Mouse (Mus musculus): ENCODE results near the gene Nup188. TPM values are rescaled to one million over a fixed set of nuclear protein-coding genes. Genes with fewer than 3 reads are reported as not detected.

Gene Nup188
- total RNA-seq, 1 experiment from 2014 or later: 16.5 TPM

- peak; percentile 82 for ATAC-seq (replicated peaks; ENCODE audit: insufficient number of reproducible peaks, low FRiP score, low TSS enrichment, poor library complexity, severe bottlenecking)
Observed at GRCm38 (mm10) chr2:30270134-30270533, 16.1 kb upstream of the Nup188 start.

GRCm38 (mm10) chr2:30280743-30281142 is 5.5 kb upstream of the Nup188 start, which contains the start of gene Gm28038:
Gene Gm28038, plus strand, starts transcription at chr2:30281043.
- ATAC-seq (replicated peaks; ENCODE audit: insufficient number of reproducible peaks, low FRiP score, low TSS enrichment, poor library complexity, severe bottlenecking): no peak

GRCm38 (mm10) chr2:30281651-30282050 is 4.5 kb upstream of the Nup188 start:
- no peak for ATAC-seq (replicated peaks; ENCODE audit: insufficient number of reproducible peaks, low FRiP score, low TSS enrichment, poor library complexity, severe bottlenecking)

- no peak for ATAC-seq (replicated peaks; ENCODE audit: insufficient number of reproducible peaks, low FRiP score, low TSS enrichment, poor library complexity, severe bottlenecking)
Observed at GRCm38 (mm10) chr2:30283193-30283592, 3.0 kb upstream of the Nup188 start.

- ATAC-seq (replicated peaks; ENCODE audit: insufficient number of reproducible peaks, low FRiP score, low TSS enrichment, poor library complexity, severe bottlenecking): no peak
Observed at GRCm38 (mm10) chr2:30285004-30285403, 1.2 kb upstream of the Nup188 start.

- ATAC-seq (replicated peaks; ENCODE audit: insufficient number of reproducible peaks, low FRiP score, low TSS enrichment, poor library complexity, severe bottlenecking): 0 out of 2 replicates have a peak, but pooled peaks have one; percentile 29
Observed at GRCm38 (mm10) chr2:30285416-30286181, 598 bp upstream of the Nup188 start.

GRCm38 (mm10) chr2:30287027-30287373 is 803 bp downstream of the Nup188 start:
- ATAC-seq (replicated peaks; ENCODE audit: insufficient number of reproducible peaks, low FRiP score, low TSS enrichment, poor library complexity, severe bottlenecking): no peak

GRCm38 (mm10) chr2:30299525-30299924 is 13.3 kb downstream of the Nup188 start:
- no peak for ATAC-seq (replicated peaks; ENCODE audit: insufficient number of reproducible peaks, low FRiP score, low TSS enrichment, poor library complexity, severe bottlenecking)

- no peak for ATAC-seq (replicated peaks; ENCODE audit: insufficient number of reproducible peaks, low FRiP score, low TSS enrichment, poor library complexity, severe bottlenecking)
Observed at GRCm38 (mm10) chr2:30299966-30300365, 13.8 kb downstream of the Nup188 start.

- ATAC-seq (replicated peaks; ENCODE audit: insufficient number of reproducible peaks, low FRiP score, low TSS enrichment, poor library complexity, severe bottlenecking): no peak
Observed at GRCm38 (mm10) chr2:30306087-30306486, 19.9 kb downstream of the Nup188 start.

- ATAC-seq (replicated peaks; ENCODE audit: insufficient number of reproducible peaks, low FRiP score, low TSS enrichment, poor library complexity, severe bottlenecking): no peak
Observed at GRCm38 (mm10) chr2:30309351-30309750, 23.2 kb downstream of the Nup188 start.

GRCm38 (mm10) chr2:30311481-30311880 is 25.3 kb downstream of the Nup188 start:
- ATAC-seq (replicated peaks; ENCODE audit: insufficient number of reproducible peaks, low FRiP score, low TSS enrichment, poor library complexity, severe bottlenecking): no peak

- ATAC-seq (replicated peaks; ENCODE audit: insufficient number of reproducible peaks, low FRiP score, low TSS enrichment, poor library complexity, severe bottlenecking): no peak
Observed at GRCm38 (mm10) chr2:30316136-30316535, 29.9 kb downstream of the Nup188 start.

- ATAC-seq (replicated peaks; ENCODE audit: insufficient number of reproducible peaks, low FRiP score, low TSS enrichment, poor library complexity, severe bottlenecking): no peak
Observed at GRCm38 (mm10) chr2:30316955-30317354, 30.8 kb downstream of the Nup188 start.

GRCm38 (mm10) chr2:30319260-30319659 is 33.1 kb downstream of the Nup188 start:
- ATAC-seq (replicated peaks; ENCODE audit: insufficient number of reproducible peaks, low FRiP score, low TSS enrichment, poor library complexity, severe bottlenecking): no peak

- ATAC-seq (replicated peaks; ENCODE audit: insufficient number of reproducible peaks, low FRiP score, low TSS enrichment, poor library complexity, severe bottlenecking): no peak
Observed at GRCm38 (mm10) chr2:30323111-30323510, 36.9 kb downstream of the Nup188 start.

GRCm38 (mm10) chr2:30325296-30325695 is 39.1 kb downstream of the Nup188 start:
- ATAC-seq (replicated peaks; ENCODE audit: insufficient number of reproducible peaks, low FRiP score, low TSS enrichment, poor library complexity, severe bottlenecking): no peak

- ATAC-seq (replicated peaks; ENCODE audit: insufficient number of reproducible peaks, low FRiP score, low TSS enrichment, poor library complexity, severe bottlenecking): no peak
Observed at GRCm38 (mm10) chr2:30327276-30327675, 41.1 kb downstream of the Nup188 start.

GRCm38 (mm10) chr2:30328791-30329190 is 42.6 kb downstream of the Nup188 start:
- no peak for ATAC-seq (replicated peaks; ENCODE audit: insufficient number of reproducible peaks, low FRiP score, low TSS enrichment, poor library complexity, severe bottlenecking)

- no peak for ATAC-seq (replicated peaks; ENCODE audit: insufficient number of reproducible peaks, low FRiP score, low TSS enrichment, poor library complexity, severe bottlenecking)
Observed at GRCm38 (mm10) chr2:30335324-30335723, 49.1 kb downstream of the Nup188 start.
